Mouse (Mus musculus) heart, embryonic 16.5 days (tissue): ENCODE results near the gene Rab2b. TPM values are rescaled to one million over a fixed set of nuclear protein-coding genes. Genes with fewer than 3 reads are reported as not detected.

Experiments used
- ATAC-seq: fragments of 200-750 bp; cut with Nextera tagmentation; replicated peaks from 2 replicates; pipeline ENCODE4 v1.8.0; 2017; ENCODE audit warnings: moderate number of reproducible peaks; ENCODE audit not compliant: insufficient read depth, low FRiP score; ENCODE audit errors: extremely low read depth
- H3K27ac ChIP-seq: fragments of 300-500 bp; sonication (generic); 2 replicates; pipeline ENCODE4 v1.5.1; 2014; ENCODE audit warnings: mild to moderate bottlenecking, low read length, control low read depth, moderate library complexity
- H3K27me3 ChIP-seq: fragments of 300-500 bp; sonication (generic); 2 replicates; pipeline ENCODE4 v1.6.1; 2014; ENCODE audit warnings: low read length, mixed read lengths; ENCODE audit not compliant: control insufficient read depth, insufficient read depth
- H3K36me3 ChIP-seq: fragments of 300-500 bp; sonication (generic); 2 replicates; pipeline ENCODE4 v1.6.1; 2014; ENCODE audit not compliant: control insufficient read depth, insufficient read depth
- H3K4me1 ChIP-seq: fragments of 300-500 bp; sonication (generic); 2 replicates; pipeline ENCODE4 v1.6.1; 2014; ENCODE audit warnings: low read length, mixed read lengths; ENCODE audit not compliant: control insufficient read depth, insufficient read depth
- H3K4me2 ChIP-seq: fragments of 300-500 bp; sonication (generic); 2 replicates; pipeline ENCODE4 v1.6.1; 2014; ENCODE audit warnings: low read depth, mild to moderate bottlenecking, control low read depth, low read length
- H3K4me3 ChIP-seq: fragments of 300-500 bp; sonication (generic); 2 replicates; pipeline ENCODE4 v1.5.1; 2014; ENCODE audit warnings: mild to moderate bottlenecking, control low read depth, low read length
- H3K9ac ChIP-seq: fragments of 300-500 bp; sonication (generic); 2 replicates; pipeline ENCODE4 v1.6.1; 2014; ENCODE audit warnings: low read length, control low read depth
- H3K9me3 ChIP-seq: fragments of 300-500 bp; sonication (generic); replicated peaks from 2 replicates; pipeline ENCODE4 v1.6.1; 2016; ENCODE audit warnings: low read length; ENCODE audit not compliant: control insufficient read depth
- WGBS: fragments of 180-500 bp; shearing (Covaris S2); extraction: QIAGEN DNeasy Blood & Tissue Kit; methylation state at CpG from one replicate; pipeline ENCODE4 v1.1.7; 2014; 5-methylcytosine and 5-hydroxymethylcytosine counted together
- polyA plus RNA-seq: library from polyadenylated mRNA; unstranded; fragments of >200 nt; fragmentation: Nextera tagmentation; extraction: Ambion mirVana; gene quantifications from 2 replicates; pipeline ENCODE4 v1.2.1, GENCODE M21; 2015

Gene Rab2b
- polyA plus RNA-seq = 15.5 and 16.5 TPM in 2 replicates

- Histone ChIP-seq H3K9ac (peak within 1 kb of the TSS; percentile 93), H3K4me3 (peak within 1 kb of the TSS; percentile 82), H3K36me3 (peaks cover 6% of the 10 kb centered on the region), H3K4me1 (peaks cover 12% of the 10 kb centered on the region), H3K27me3 (no peaks in the 10 kb centered on the region), H3K9me3 (no peaks in the 10 kb centered on the region), H3K4me2 (peak within 1 kb of the TSS; percentile 81), H3K27ac (peak within 1 kb of the TSS; percentile 90)
- peak; percentile 94 for ATAC-seq
- under 1% methylated on average over 59 of the region's 66 CpGs for WGBS
Observed at GRCm38 (mm10) chr14:52278932-52279746, at the start of gene Rab2b, which contains the start of gene Tox4. Gene Rab2b (minus strand): TSS chr14:52279545. Gene Tox4 (plus strand): TSS chr14:52279146.

GRCm38 (mm10) chr14:52327910-52328812 lies 48.8 kb upstream of the Rab2b start, which contains the start of gene Sall2:
Gene Sall2 (minus strand): TSS chr14:52328762.
- Histone ChIP-seq H3K4me1 (0 out of 2 replicates have a peak, but pooled peaks cover 2% of the 10 kb centered on the region), H3K4me3 (peak within 1 kb of the TSS; percentile 42), H3K36me3 (no peaks in the 10 kb centered on the region), H3K27ac (no peak within 1 kb of the TSS), H3K4me2 (peak within 1 kb of the TSS; percentile 65), H3K9ac (peak within 1 kb of the TSS; percentile 21; the same call in 1 of the 2 replicates), H3K9me3 (no peaks in the 10 kb centered on the region), H3K27me3 (peaks cover 25% of the 10 kb centered on the region)
- no peak for ATAC-seq
- 3% methylated on average over 26 of the region's 26 CpGs for WGBS

- H3K27me3 ChIP-seq = peaks cover 25% of the 10 kb centered on the region
- H3K36me3 ChIP-seq = no peaks in the 10 kb centered on the region
- H3K27ac ChIP-seq = no peak overlapping the region
- WGBS = 4% methylated on average over 14 of the region's 14 CpGs
- H3K9me3 ChIP-seq = no peaks in the 10 kb centered on the region
- 0 out of 2 replicates have a peak, but pooled peaks cover 2% of the 10 kb centered on the region for H3K4me1 ChIP-seq
- H3K4me2 ChIP-seq = peak overlapping the region; percentile 65
- H3K9ac ChIP-seq = peak overlapping the region; percentile 21; the same call in 1 of the 2 replicates
- H3K4me3 ChIP-seq = peak overlapping the region; percentile 42
- ATAC-seq = no peak
Observed at GRCm38 (mm10) chr14:52327375-52327901, 48.1 kb upstream of the Rab2b start.

- Histone ChIP-seq H3K4me3 (no peak overlapping the region), H3K4me1 (0 out of 2 replicates have a peak, but pooled peaks cover 2% of the 10 kb centered on the region), H3K36me3 (no peaks in the 10 kb centered on the region), H3K4me2 (no peak overlapping the region), H3K27ac (no peak overlapping the region), H3K27me3 (peaks cover 23% of the 10 kb centered on the region), H3K9me3 (no peaks in the 10 kb centered on the region), H3K9ac (no peak overlapping the region)
- WGBS = 14% methylated on average over 4 of the region's 4 CpGs
- ATAC-seq = no peak
Observed at GRCm38 (mm10) chr14:52325890-52326289, 46.5 kb upstream of the Rab2b start.

GRCm38 (mm10) chr14:52319361-52319760 lies 40.0 kb upstream of the Rab2b start:
- Histone ChIP-seq H3K9me3 (no peaks in the 10 kb centered on the region), H3K27ac (no peak overlapping the region), H3K4me3 (no peak overlapping the region), H3K9ac (no peak overlapping the region), H3K36me3 (0 out of 2 replicates have a peak, but pooled peaks cover under 1% of the 10 kb centered on the region), H3K4me2 (no peak overlapping the region), H3K4me1 (peaks cover 9% of the 10 kb centered on the region), H3K27me3 (0 out of 2 replicates have a peak, but pooled peaks cover 2% of the 10 kb centered on the region)
- 37% methylated on average over 6 of the region's 6 CpGs for WGBS
- ATAC-seq = no peak

GRCm38 (mm10) chr14:52316441-52317225 lies 37.3 kb upstream of the Rab2b start:
- peak; percentile 45 for ATAC-seq

GRCm38 (mm10) chr14:52315792-52316440 lies 36.6 kb upstream of the Rab2b start:
- Histone ChIP-seq H3K27ac (peak overlapping the region; percentile 79), H3K9ac (peak overlapping the region; percentile 91), H3K36me3 (peaks cover 20% of the 10 kb centered on the region), H3K4me3 (peak overlapping the region; percentile 94), H3K4me2 (peak overlapping the region; percentile 91), H3K27me3 (no peaks in the 10 kb centered on the region), H3K4me1 (peaks cover 9% of the 10 kb centered on the region), H3K9me3 (no peaks in the 10 kb centered on the region)
- WGBS = 1% methylated on average over 34 of the region's 41 CpGs
- ATAC-seq = peak; percentile 75

More at GRCm38 (mm10) chr14:52316441-52317225, 37.3 kb upstream of the Rab2b start:
- peak overlapping the region; percentile 59 for H3K27ac ChIP-seq
- H3K9ac ChIP-seq = peak overlapping the region; percentile 91
- H3K4me1 ChIP-seq = peaks cover 9% of the 10 kb centered on the region
- H3K9me3 ChIP-seq = no peaks in the 10 kb centered on the region
- no peaks in the 10 kb centered on the region for H3K27me3 ChIP-seq
- WGBS = 14% methylated on average over 16 of the region's 16 CpGs
- peak overlapping the region; percentile 94 for H3K4me3 ChIP-seq
- H3K36me3 ChIP-seq = peaks cover 17% of the 10 kb centered on the region
- peak overlapping the region; percentile 91 for H3K4me2 ChIP-seq
